Mouse (Mus musculus) brain, embryonic 14.5 days (tissue): ENCODE data around the gene Plppr5.

ENCODE experiments used
- CTCF ChIP-seq: fragments of 200-500 bp; IDR thresholded peaks from 2 replicates; pipeline ENCODE4 v1.5.1; 2012; ENCODE audit warnings: inconsistent platforms, mild to moderate bottlenecking, moderate library complexity, borderline replicate concordance; ENCODE audit not compliant: insufficient read depth, insufficient read length; ENCODE audit errors: extremely low read depth
- POLR2A ChIP-seq: fragments of 200-500 bp; IDR thresholded peaks from 2 replicates; pipeline ENCODE4 v1.6.1; 2012; ENCODE audit warnings: mild to moderate bottlenecking, inconsistent platforms, borderline replicate concordance; ENCODE audit not compliant: poor library complexity, insufficient read depth, insufficient read length, severe bottlenecking; ENCODE audit errors: extremely low read depth

- TF ChIP-seq POLR2A (no peak), CTCF (no peak)
Observed at GRCm38 (mm10) chr3:117630332-117630731, 55.7 kb downstream of the Plppr5 start.
